Mouse (Mus musculus) testis, postnatal 14 days (tissue): ENCODE measurements around the gene Syt12.

Experiments
- DNase-seq: peaks from one replicate; pipeline ENCODE4 v3.0.0; 2021; ENCODE audit warnings: low spot score

Syt12 gene

DNA sequence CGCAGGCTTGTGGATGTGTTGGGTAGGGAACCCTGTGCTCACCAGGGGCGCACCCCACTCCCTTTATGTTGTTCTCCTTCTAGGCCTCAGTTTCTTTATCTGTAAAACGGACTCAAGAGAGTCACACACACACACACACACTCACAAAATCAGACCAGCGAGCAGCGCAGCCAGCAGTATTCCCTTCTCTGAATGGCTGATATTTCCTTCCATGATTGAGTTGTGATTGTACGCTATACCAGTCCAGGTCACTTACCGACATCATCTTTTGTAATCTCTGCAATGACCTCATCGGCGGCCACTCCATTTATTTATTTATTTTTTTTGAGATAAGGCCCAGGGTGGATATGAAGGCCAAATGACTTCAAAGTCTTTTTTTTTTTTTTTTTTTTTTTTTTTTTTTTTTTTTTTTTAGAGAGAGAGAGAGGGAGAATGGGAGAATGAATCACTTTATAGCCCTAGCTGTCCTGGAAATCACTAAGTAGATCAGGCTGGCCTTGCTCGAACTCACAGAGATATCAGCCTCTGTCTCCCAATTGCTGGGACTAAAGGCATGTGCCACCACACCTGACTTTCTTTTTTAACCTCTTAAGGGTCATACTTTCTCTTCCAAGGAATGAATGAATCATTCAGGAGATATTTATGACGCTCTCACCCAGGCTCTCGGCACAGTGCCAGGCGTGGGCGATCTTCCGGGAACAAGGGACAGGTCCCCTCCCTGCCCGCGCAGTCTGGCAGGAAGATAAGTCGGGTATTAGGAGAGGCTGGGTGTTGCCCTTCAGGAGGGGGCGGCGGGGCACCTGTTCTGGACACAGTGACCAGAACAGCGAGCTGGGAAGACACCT is at the start of gene Syt12:
Gene Syt12, minus strand, starts transcription at position 103 of the 845 bp plus-strand sequence.
- DNase-seq: peak; percentile 71

DNA sequence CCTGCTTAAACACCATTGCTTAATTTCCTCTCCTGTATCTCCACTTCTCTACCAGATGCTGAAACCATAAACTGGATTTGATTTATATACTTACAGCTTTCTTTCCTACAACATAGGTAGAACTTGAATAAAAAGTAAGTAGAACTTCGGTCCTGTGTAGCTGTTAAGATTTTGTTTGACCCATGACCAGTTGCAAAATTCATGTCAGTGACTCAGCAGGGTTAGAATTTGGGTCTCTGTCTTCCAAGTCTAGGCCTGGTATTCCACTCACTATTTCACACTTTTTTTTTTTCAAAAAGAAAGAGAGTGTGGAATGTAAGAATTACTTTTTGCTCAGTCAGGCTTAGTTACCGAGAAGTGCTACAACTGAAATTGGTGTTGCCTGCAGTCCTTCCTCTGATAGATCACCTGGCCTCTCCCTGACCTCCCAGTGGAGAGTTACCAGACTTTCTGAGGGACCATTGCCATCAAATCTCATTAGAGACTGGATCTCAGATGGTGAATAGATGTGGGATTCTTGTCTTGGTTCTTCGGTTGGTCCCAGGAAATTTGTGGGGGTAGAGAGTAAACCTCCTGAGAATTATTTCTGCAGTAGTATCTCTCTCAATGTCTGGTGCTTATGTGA is 44.3 kb upstream of the Syt12 start:
- DNase-seq: no peak

DNA sequence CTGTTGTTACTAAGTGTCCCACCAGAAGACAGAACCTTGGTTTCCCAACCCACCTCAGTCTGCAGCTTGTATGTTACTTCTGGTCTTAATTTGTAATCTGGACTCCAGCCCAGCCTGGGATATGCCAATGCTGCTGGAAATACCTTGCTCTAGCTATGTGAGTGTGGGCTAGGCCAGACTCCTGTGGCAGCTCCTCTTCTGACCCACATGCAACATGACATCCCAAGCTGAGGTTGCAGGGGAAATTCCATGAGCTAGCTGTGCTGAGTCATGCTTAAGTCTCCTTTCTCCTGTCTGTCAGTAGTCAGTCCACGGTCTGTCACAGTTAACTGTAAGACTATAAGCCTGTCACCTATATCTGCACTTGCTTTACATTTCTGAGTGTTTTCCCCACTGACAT is 40.2 kb upstream of the Syt12 start:
- no peak for DNase-seq

DNA sequence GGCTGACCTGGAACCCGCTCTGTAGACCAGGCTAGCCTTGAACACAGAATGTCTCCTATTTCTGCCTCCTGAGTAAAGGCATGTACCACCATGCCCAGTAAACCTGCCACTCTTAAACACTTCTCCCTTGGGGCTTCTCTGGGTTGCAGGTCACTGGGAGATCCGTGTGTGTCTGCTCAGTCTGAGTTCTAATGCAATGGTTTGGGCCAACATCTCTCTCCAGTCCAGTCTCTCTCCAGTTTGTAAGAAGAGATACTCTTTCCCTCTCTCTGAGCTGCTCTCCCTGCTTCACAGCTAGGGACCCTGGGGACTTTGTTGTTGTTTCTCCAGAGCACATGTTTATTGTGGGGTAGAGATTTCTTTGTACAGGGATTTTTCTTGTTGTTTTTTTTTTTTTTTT is 39.0 kb upstream of the Syt12 start:
- no peak for DNase-seq

DNA sequence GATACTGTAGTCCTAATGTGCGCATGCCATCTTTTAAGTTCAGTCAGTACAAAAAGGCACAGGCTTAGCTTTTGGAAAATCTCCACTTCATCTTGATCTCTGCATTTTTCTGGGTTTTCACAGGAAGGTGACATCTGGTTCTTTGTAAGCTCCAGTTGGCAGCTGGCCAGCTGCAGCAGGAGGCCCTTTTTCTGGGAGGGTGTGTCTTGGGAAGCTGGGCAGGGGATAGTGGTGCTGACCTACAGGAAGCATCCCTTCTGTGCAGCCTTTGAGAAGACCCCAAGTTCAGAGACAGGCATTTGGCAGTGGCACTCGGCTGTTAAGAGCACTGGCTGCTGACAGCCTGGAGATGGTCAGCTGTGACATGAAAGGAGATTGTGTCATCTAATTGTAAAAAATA is 38.5 kb upstream of the Syt12 start:
- DNase-seq: no peak

DNA sequence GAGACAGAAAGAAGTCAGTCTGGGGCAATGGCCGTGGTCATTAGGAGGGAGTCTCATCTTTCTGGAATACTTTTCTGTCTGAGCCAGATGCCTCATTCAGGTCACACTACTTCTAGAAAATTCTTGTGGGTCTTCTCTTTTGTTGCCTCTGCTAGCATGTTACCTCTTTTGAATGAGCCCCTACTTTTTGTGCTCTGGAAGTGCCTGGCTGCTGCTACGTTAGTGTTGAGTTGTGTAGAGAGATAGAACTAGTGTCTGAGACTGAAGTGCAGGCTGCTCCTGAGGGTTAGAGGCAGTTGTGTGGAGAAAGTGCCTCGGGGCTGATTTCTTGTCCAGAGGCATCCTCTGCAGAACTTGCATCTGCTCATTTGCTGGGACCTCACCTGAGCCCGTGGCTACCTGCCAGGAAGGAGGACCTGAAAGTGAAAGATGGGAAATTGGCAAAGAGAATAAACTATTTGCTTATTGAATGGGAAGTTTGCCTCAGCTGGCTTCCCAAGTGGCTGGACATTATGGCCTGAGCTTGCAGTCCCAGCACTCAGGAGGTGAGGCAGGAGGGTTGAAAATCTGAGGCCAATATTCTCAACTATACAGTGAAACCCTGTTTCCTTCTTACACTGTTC is 36.1 kb upstream of the Syt12 start:
- DNase-seq: no peak

DNA sequence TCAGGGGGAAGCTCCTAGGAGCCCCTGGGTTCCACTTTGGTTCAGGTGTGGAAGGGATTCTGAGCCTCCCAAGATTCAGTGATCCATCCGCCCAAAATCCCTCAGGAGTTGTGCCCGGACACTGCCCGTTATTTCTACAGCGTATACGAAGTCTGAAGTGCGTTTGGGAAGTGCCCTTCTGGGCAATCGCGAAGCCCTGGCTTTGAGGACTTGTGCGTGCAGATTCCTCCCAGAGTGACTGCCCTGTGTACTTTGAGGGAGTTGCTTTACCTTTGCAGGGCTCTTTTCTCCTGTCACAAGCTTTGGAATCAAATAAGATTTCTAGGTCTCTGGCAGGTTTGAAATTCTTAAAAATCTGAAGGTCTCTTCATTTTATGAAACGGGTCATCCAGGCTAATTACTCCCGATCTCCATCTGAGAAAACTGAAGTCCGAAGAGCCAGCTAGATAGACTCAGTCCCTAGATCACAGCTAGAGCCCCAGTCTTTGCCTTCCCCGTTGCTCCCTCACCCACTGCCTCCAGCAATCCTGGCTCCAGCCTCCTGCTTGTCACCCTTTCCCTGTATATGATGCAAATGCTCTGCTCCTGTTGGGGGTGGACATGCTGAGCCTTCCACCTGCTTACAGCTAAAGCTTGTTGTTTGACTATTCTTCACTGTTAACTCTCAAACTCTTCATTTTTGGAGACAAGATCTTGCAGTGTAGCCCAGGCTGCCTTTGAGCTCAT is 34.0 kb upstream of the Syt12 start:
- DNase-seq: no peak

DNA sequence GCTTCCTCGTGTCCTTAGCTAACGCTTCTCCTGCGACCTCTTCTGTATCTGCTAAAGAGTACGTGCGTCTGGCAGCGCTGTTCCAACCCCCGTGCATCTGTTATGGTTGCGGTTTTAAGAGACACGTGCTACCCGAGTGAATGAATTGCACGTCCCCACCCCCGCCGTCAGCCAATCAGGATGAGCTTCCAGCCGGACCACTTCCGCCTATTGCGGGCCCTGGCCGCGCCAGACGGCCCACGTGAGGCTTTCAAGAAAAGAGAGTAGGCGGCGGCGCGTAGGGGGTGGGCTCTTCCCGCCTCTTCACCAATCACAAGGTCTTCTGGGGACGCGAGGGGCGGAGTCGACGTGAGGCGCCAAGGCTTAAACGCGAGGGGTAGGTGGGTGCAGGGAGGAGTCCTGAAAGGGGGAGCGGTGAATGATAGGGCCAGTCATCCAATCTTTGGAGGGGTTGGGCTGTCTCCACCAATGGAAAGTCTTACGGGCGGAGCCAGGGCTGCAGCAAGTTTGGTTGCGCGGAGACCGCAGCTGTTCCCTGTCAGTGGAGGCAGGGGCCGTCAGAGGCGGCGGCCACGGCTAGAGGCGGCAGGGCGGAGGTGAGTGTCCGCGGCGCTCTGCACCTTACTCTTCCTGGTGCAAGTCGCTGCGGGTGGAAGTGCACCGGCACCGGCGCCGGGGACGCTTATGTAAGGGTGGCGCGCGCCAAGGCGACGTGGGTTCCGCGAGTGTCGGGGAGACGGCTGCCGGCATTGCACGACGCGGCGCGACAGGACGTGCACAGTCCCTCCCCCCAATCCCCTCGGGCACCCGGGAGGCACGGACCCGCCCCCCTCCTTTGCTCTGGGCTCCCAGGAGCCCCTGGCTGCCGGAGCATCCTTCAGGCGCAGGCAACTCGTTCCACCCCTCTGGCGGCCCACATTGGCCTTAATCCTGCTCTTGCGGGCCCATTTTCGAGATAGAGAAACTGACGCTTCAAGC is 33.0 kb upstream of the Syt12 start, which contains the start of gene Pcx:
Gene Pcx, plus strand, starts transcription at position 487 of the 978 bp plus-strand sequence.
- peak; percentile 100 for DNase-seq

DNA sequence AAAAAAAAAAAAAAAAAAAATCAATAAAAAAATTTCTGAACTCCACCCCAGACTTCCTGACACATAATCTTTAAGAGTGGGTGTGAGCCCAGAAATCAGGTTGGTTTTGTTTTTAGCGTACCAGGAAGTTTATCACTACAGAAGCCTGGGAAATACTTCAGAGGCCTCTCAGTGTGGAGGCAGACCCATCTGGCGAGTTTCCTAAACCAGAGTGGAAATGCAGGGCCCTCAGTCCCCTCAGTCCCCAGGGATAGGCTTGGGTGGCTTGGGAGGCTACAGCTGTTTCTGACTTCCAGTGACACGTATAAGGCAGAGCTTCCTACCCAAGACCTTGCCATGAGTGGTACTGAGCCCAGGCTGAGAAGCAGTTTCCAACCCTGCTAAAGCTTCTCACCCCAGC is 30.5 kb upstream of the Syt12 start:
- no peak for DNase-seq

DNA sequence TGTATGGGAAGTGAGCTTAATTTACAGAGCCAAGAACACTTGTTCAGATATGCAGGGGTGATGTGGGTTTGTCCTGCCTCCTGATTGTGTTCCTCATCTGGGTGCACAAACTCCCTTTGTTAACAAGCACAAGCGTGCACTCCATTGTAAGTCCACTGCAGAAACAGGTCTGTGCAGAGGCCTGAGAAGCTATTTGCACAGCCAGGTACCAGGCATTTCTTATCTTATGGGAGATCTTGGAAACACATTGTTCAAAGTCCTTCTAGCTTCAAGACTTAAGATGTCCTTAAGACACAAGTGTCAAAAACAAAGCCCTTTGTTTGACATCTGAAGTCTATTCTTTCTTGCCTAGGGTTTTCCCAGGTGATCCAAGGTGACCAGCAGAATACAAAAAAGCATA is 27.6 kb upstream of the Syt12 start:
- no peak for DNase-seq

DNA sequence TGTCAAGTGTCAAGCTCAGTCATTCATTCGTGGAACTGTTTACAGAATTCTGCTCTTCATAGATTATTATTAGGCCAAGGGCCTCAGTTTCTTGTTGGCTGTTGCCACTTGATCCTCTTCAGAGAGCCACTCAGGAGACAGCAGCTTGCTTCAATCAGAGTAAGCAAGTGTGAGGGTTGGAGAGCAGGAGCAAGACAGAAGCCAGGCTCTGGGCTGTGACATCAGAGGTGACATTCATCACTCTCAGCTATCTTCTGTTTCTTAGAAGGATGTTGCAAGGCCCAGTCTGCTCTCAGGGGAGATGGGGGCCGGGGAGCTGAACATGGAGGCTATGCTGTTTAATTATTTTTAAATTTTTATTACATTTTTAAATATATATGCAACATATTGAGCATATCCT is 25.5 kb upstream of the Syt12 start:
- DNase-seq: no peak

DNA sequence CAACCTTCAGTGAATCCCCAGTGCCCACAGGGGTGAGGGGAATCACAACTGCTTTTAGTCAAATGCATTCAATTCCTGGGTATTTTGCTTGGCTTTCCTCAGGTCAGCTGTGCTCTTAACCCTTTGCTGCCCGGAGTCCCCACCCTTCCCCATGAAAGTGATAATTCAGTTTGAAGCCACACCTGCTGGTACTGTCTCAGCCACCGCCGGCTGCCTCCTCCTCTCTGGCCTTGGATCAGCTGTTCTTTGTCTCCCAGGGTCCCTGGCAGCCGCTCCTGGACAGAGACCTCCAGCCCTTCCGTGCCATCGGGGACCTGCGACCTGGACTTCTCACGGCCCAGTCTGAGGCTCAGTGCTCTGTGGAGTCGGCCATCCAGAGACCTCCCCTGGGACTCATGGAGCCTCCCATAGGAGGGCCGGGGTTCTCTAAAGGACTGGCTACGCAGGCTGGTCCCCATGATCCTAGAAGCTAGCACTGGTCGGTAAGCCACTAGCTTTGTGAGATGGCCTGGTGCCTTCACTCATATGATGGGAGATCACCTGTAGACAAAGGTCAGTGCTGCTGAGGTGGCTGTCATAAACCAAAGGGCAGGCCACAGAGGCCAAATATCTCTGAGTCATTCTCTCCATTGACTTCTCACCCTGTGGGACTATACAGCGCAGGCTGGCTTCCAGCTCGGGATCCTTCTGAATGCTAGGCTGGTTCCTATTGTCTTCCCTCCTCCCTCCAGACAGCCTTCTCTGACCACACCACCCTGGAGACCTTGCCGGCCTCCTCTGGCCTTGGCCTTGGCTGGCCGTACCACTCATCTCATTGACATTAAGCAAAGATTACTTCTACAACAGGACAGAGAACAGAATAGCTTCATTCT is 21.1 kb upstream of the Syt12 start, which contains the start of gene 2010003K11Rik:
Gene 2010003K11Rik, minus strand, starts transcription at position 522 of the 872 bp plus-strand sequence.
- peak; percentile 54 for DNase-seq

DNA sequence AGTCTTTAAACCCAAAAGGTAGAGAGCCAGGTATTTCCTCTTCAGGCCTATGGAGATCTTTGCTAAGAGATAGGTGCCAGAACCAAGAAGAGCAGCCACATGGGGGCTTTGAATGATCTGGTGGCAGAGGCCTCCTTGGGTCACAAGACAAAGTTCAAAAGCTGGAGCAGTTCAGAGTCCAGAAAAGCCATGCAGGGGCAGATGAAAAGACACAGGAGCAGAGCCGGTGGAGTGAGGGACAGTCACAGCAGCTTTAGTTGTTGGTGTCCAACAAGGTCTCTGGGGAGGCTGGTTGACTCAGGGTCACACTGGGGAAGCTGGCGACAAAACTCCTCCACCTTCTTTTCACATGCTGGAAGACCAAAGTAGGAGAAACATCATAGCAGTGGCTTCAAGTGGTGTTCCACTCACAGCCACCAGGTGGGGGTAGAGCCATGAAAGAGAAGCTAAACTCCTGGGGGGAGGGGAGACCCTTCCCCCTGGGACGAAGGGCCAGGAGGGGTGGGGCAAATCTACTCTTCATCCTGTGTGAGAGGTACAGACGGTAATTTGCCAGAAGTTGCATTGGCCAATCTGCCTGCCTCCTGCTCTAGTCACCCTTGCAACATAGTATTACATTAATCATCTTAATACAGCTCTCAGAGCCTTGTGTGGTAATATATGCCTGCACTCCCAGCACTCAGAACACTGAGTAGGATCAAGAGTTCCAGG is 20.2 kb upstream of the Syt12 start:
- peak; percentile 77 for DNase-seq

DNA sequence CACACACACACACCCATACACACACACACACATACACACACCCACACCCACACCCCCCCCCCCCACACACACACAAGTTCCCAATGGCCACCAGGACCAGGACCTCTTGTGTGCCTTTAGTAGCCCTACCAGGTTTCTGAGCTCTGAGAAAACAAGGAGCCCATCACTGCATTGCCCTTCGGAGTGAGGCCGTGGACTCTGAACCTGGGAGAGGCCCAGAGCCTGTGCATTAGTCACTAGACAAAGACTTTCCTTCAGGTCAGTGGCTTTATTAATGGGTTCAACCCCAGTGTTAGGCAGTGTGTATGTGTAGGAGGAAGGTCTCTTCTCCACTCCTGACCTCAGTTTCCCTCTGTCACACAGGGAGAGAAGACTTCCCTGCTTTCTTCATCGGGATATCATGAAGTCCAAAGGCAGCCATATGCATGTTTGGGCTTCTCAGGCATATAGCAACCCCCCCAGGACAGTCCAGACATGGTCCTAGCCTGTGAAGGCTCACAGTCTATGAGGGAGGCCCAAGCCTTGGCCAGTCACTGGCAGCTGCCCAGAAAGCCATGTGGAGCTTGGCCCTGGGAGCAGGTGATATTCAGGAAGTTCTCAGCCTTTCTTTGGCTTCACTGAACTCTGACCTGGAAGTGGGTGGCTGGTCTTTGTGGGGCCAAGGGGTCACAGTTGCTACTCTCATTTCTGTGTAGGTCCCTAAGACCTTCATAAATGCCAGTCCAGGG is 19.5 kb upstream of the Syt12 start:
- DNase-seq: no peak

DNA sequence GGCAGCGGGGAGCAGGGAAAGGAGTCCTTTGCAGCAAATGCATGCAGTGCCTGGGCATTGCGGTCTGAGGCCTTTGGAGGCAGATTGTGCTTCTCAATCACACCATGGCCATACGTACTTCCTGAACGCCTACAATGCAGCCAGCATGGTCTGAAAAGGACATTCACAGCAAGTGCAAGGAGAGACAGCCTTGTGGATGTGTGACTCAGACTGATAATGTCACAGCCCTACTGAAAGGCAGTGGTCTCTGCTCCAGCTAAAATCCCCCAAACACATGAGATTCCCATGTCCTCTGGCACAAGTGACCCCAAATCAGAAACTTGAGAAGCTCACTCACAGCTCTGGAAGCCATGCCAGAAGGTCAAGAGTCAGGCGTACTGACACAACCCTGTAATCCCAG is 18.6 kb upstream of the Syt12 start:
- no peak for DNase-seq

DNA sequence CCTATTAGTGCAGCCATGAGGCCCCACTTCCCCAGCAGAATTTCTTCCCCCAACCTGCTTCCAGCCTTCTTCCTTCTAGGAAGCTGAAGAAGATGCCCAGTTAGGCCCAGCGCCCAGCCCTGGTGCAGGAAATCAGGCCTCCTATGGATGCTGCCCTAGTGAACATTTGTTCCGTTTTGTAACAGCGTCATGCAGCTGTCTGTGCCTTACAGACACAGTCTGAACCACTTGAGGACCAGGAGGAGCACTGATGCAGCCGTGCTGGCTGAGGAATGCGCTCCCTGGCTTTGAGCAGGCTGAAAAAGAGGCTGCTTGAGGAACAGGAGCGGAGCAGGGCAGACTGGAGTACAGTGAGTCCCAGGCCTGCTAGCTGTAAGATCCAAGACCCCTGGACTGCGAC is 17.5 kb upstream of the Syt12 start:
- no peak for DNase-seq

DNA sequence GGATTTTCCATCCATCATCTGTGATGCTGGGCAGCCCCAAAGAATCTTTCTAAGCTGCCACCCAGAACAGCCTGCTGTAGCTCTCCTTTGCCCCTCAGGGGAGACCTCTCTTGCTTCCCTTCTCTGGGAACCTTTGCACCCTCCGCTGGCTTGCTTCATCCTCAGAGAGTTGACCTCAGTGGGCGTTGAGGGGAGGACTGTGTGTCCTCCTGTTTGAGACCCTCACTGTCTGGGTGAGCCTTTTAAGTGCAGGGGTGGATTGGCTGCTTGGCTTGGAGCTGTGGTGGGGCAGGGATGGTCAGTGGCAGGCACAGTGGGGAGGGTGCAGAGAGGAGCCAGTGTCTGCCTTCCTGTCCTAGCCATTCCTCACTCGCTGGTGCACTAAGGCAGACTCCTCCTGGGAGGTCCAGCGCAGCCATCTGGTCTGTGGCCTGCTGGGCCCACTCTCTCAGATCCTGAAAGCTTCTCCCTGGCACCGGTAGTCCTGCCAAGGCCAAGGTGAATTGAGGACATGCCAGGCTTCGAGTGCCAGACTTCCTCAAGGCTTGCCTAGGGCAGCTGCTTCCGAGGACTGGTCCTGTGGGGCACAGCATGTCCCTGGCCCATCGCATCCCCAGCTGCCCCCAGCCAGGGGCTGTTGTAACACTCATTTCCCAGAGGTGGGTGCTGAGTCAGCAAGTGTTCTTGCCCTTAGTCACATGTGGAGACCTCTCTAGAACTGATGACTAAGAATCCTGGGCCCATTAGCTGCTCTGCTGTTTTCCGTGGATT is 15.5 kb upstream of the Syt12 start:
- peak; percentile 70 for DNase-seq

DNA sequence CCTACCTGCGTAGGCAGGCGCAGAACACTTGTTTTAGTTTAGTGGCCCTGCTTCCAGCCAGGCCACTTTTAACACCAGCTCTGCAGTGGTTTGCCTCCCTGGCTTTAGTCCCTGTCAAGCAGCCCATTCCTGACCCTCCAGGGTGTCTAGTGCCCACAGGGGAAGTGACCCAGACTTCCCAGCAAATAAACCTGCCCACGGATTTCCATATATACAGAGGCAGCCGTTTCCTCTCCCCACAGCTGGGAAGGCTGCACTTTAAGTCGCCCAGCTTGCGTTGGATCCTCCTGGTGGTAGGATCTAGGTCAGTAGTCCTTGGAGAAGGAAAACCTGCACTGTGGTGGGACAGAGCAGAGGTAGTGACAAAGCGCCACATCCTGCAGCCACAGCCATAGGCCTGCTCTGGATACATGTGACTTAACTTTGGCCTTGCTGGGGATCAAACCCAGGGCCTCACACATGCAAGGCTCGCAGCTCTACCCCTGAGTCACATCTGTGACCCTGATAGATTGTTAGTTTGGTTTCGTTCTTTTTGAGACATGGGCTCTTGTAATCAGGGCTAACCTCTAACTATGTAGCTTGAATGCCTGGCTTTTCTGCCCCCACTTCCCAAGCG is 13.9 kb upstream of the Syt12 start:
- DNase-seq: no peak
